Mouse (Mus musculus) C2C12 (cell line): ENCODE results near the gene C1qtnf1. TPM values are rescaled to one million over a fixed set of nuclear protein-coding genes. Genes with fewer than 3 reads are reported as not detected.
A peak's percentile ranks its signal among the peaks of the same experiment; 100 is the strongest.

Source experiments
- H3K27me3 ChIP-seq: one replicate; pipeline ENCODE4 v1.6.1; 2011; ENCODE audit not compliant: control insufficient read depth, insufficient read depth, insufficient read length
- H3K36me3 ChIP-seq: one replicate; pipeline ENCODE4 v1.6.1; 2011; ENCODE audit not compliant: control insufficient read depth, insufficient read depth
- H3K4me3 ChIP-seq: one replicate; pipeline ENCODE4 v1.5.1; 2011; ENCODE audit warnings: mild to moderate bottlenecking, control low read depth; ENCODE audit not compliant: poor library complexity, insufficient read depth, severe bottlenecking
- H3K79me2 ChIP-seq: one replicate; pipeline ENCODE4 v1.6.1; 2011; ENCODE audit not compliant: control insufficient read depth, insufficient read depth
- H3K79me3 ChIP-seq: one replicate; pipeline ENCODE4 v1.6.1; 2011; ENCODE audit warnings: low read depth, control low read depth
- H3ac ChIP-seq: one replicate; pipeline ENCODE3; 2011; ENCODE audit warnings: low read depth; ENCODE audit not compliant: control insufficient read depth, insufficient read length
- CEBPB ChIP-seq: IDR thresholded peaks from one replicate; pipeline ENCODE4 v1.6.1; 2011; ENCODE audit warnings: low read depth, mild to moderate bottlenecking, control low read depth, moderate library complexity
- CTCF ChIP-seq: IDR thresholded peaks from one replicate; pipeline ENCODE4 v1.5.1; 2011; ENCODE audit not compliant: control insufficient read depth, insufficient read depth, insufficient read length
- FOSL1 ChIP-seq: IDR thresholded peaks from one replicate; pipeline ENCODE4 v1.8.0; 2011; ENCODE audit warnings: mild to moderate bottlenecking, low read length; ENCODE audit not compliant: poor library complexity, insufficient read depth, severe bottlenecking
- MAX ChIP-seq: IDR thresholded peaks from one replicate; pipeline ENCODE4 v1.6.1; 2011; ENCODE audit warnings: mild to moderate bottlenecking, control low read depth
- MYOD1 ChIP-seq: IDR thresholded peaks from one replicate; pipeline ENCODE4 v1.6.1; 2011; ENCODE audit warnings: low read depth; ENCODE audit not compliant: control insufficient read depth, insufficient read length
- MYOG ChIP-seq: IDR thresholded peaks from one replicate; pipeline ENCODE4 v1.6.1; 2011; ENCODE audit not compliant: control insufficient read depth, insufficient read length; ENCODE audit errors: extremely low read depth
- USF1 ChIP-seq: IDR thresholded peaks from one replicate; pipeline ENCODE4 v1.6.1; 2011; ENCODE audit warnings: low read depth, mild to moderate bottlenecking, control low read depth, moderate library complexity
- polyA plus RNA-seq: library from polyadenylated mRNA; unstranded; fragments of >200 nt; fragmentation: generic; extraction: Trizol; gene quantifications from one replicate; pipeline ENCODE4 v1.2.1, GENCODE M21; 2012; ENCODE audit warnings: missing spikeins

C1qtnf1 gene
- polyA plus RNA-seq, 1 experiment, result 2.0 TPM

DNA sequence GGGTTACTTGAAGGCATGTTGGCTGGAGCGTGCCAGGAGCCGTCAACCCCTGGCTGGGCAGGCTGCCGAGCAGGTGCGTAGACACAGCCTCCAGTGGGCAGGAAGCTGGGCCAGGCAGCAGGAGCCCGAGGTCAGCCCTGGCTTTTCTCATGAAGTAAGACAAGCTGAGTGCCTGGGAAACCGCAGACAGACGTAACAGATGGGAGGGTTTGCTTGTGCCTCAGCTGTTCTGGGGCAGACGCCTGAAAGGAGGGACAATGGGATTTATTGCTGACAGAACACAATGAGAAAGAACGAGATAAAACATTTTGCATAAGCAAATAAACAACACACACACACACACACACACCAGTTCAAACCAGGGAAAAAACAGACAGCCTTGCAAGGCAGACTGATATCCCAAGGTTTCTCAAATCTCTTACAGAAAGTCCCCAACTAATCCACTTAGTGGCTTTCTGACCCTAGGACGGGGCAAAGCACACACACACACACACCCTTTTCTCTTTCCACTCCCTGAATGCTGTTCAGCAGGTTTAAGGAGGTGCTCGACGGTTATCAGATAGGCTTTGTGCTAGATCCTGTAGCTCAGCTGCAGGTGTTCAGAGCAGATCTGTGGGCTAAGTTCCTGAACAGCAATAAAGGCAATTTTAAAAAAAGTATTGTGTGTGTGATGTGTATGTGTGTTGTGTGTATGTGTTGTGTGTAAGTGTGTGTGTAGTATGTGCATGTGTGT, 42.4 kb downstream of the C1qtnf1 start:
- no peak overlapping the region for H3ac ChIP-seq
- H3K79me3 ChIP-seq, result no peaks in the 10 kb centered on the region
- no peaks in the 10 kb centered on the region for H3K36me3 ChIP-seq
- H3K4me3 ChIP-seq, result no peak overlapping the region
- no peaks in the 10 kb centered on the region for H3K79me2 ChIP-seq
- TF ChIP-seq MYOD1 (peak; percentile 45), CEBPB (no peak)
- peaks cover 25% of the 10 kb centered on the region for H3K27me3 ChIP-seq

DNA sequence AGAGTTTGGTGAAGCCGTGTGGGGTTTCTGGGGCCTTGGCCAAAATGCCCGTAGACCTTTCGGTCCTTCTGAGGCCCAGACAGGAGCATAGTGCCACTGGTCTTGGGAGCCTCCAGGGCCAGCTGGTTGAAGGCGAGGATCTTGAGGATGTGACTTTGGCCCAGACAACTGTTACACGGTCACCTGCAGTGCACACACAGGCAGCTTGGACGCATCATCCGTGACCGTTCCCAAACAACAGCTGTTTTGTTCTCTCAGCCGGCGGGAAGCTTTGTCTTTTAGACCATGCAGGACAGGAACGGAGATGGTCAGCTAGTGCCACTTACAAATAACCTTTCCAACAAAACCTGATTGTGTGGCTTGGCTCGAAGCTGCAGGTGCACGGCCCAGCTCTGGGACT, 43.7 kb downstream of the C1qtnf1 start:
- H3K79me3 ChIP-seq, result no peaks in the 10 kb centered on the region
- H3K36me3 ChIP-seq, result no peaks in the 10 kb centered on the region
- H3ac ChIP-seq, result no peak overlapping the region
- TF ChIP-seq MAX, result no peak
- no peak for TF ChIP-seq MYOG
- no peak for TF ChIP-seq FOSL1
- TF ChIP-seq CTCF, result no peak
- TF ChIP-seq MYOD1, result no peak
- TF ChIP-seq USF1, result no peak
- TF ChIP-seq CEBPB, result no peak
- H3K4me3 ChIP-seq, result no peak overlapping the region
- H3K79me2 ChIP-seq, result no peaks in the 10 kb centered on the region
- peaks cover 23% of the 10 kb centered on the region for H3K27me3 ChIP-seq

DNA sequence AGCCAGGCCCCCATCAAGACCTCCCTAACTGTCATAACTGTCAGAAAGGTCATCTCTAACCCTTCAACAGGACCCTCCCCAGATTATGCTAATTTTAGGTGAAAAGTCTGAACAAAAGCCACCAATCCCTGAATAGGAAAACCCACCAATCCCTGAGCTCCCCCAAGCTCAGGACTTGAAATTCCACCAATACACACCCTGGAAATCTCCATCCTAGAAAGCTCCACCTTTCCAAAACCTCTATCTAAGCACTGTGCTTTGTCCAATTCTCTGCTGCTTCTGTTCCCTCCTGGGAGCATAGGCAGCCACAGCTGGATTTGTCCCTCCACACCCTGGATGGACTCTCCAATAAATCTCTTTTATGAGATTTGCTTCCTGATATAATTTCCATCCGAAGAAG, 45.2 kb downstream of the C1qtnf1 start:
- H3K79me2 ChIP-seq, result no peaks in the 10 kb centered on the region
- no peak for TF ChIP-seq CTCF
- TF ChIP-seq USF1, result no peak
- no peak for TF ChIP-seq FOSL1
- TF ChIP-seq MAX, result no peak
- TF ChIP-seq CEBPB, result no peak
- TF ChIP-seq MYOD1, result no peak
- TF ChIP-seq MYOG, result no peak
- H3K27me3 ChIP-seq, result peaks cover 21% of the 10 kb centered on the region
- H3K36me3 ChIP-seq, result no peaks in the 10 kb centered on the region
- H3K4me3 ChIP-seq, result no peak overlapping the region
- H3K79me3 ChIP-seq, result no peaks in the 10 kb centered on the region
- H3ac ChIP-seq, result no peak overlapping the region

DNA sequence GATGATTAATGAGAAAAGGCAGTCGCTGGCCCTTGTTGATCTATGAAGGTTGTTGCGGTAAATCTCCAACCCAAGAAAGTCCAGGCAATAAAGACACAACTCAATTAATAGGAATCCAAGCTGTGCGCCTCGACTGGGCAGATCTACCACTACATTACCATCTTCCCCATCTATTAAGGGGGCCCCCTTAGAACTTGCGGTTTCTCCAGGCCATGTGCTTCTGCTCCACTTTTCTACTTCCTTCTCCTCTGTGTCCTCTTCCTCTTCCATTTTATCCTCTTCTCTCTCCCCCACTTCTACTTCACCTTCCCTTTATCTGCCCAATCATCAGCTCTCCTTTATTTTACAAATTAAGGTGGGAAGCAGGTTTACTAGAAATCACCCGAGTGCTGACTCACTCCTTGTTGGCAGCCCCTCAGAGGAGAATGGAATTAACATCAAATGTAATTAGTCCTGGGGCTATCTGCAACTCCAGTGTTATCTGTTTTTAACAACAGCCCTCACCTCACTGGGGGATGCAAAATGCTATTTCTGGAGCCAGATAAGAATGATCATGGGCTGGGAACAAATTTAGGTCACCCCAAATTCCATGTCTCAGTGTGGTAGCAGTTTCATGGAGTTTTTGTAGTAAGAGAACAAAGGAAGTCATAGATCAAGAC, 46.0 kb downstream of the C1qtnf1 start:
- peaks cover 20% of the 10 kb centered on the region for H3K27me3 ChIP-seq
- no peak overlapping the region for H3K4me3 ChIP-seq
- no peak overlapping the region for H3ac ChIP-seq
- H3K36me3 ChIP-seq, result no peaks in the 10 kb centered on the region
- no peaks in the 10 kb centered on the region for H3K79me2 ChIP-seq
- no peaks in the 10 kb centered on the region for H3K79me3 ChIP-seq
- TF ChIP-seq MAX, result no peak
- TF ChIP-seq USF1, result no peak
- no peak for TF ChIP-seq CTCF
- TF ChIP-seq MYOG, result no peak
- TF ChIP-seq MYOD1, result no peak
- no peak for TF ChIP-seq CEBPB
- no peak for TF ChIP-seq FOSL1

DNA sequence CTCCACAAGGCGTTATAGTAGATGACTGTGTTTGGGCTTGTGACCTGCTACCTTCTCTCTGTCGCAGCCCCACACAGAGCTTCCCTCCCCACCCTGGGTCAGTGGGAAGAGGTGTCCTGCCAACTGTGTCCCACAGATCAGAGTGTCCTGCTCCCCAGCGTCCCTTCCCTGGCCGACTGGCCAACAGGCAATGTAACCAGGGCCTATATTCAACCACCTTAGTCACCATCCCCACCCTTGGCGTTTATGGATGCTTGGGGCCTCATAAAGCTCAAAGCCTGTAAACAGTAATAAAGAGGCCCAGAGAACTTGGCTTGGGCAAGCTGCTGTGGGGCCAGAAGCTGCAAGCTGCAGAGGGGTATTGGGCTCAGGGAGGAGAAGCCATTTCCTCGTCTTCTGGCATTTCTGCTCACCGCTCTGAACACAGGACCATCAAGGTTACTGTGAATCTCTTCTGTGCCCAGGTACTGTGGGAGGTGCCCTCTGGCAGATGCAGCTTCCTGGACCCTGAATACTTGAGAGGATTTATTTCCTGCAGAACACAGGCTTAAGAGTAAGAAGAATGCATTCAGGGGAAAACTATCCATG, 47.6 kb downstream of the C1qtnf1 start:
- Histone ChIP-seq H3K79me3 (no peaks in the 10 kb centered on the region), H3K36me3 (no peaks in the 10 kb centered on the region), H3K4me3 (no peak overlapping the region), H3K79me2 (no peaks in the 10 kb centered on the region), H3K27me3 (peaks cover 12% of the 10 kb centered on the region), H3ac (no peak overlapping the region)
- no peak for TF ChIP-seq USF1
- TF ChIP-seq MYOD1, result no peak
- TF ChIP-seq MYOG, result no peak
- TF ChIP-seq CEBPB, result no peak
- no peak for TF ChIP-seq FOSL1
